Mouse (Mus musculus) MEL (cell line): ENCODE results near the gene Elmod1.

Source experiments
- CTCF ChIP-seq, 3 experiments: IDR thresholded peaks in 2 of 3; conservative IDR thresholded peaks in 1 of 3; 2 replicates each; pipeline ENCODE4 v1.5.1; 2011 to 2012; ENCODE audit warnings: low read length in 3 of 3, low read depth in 2 of 3, mild to moderate bottlenecking in 2 of 3, improper control_type of control experiment in 1 of 3, inconsistent platforms in 1 of 3, mixed read lengths in 1 of 3, moderate library complexity in 1 of 3; ENCODE audit not compliant: control insufficient read depth in 1 of 3, insufficient read depth in 1 of 3, poor library complexity in 1 of 3, severe bottlenecking in 1 of 3
- E2F4 ChIP-seq: IDR thresholded peaks from 2 replicates; pipeline ENCODE4 v1.6.1; 2011; ENCODE audit warnings: low read depth, low read length, improper control_type of control experiment, borderline replicate concordance
- MAFK ChIP-seq: IDR thresholded peaks from 2 replicates; pipeline ENCODE4 v1.6.1; 2011; ENCODE audit warnings: low read depth, mild to moderate bottlenecking, low read length, improper control_type of control experiment, borderline replicate concordance
- MAX ChIP-seq: IDR thresholded peaks from 2 replicates; pipeline ENCODE4 v1.6.1; 2011; ENCODE audit warnings: low read length, improper control_type of control experiment
- MXI1 ChIP-seq: IDR thresholded peaks from 2 replicates; pipeline ENCODE4 v1.6.1; 2011; ENCODE audit warnings: mild to moderate bottlenecking, low read depth, low read length, improper control_type of control experiment
- NELFE ChIP-seq: IDR thresholded peaks from 2 replicates; pipeline ENCODE4 v1.6.1; 2011; ENCODE audit warnings: low read depth, low read length, improper control_type of control experiment
- POLR2A ChIP-seq, 2 experiments: IDR thresholded peaks; 2 replicates each; pipeline ENCODE4 v1.6.1; 2011 to 2012; ENCODE audit warnings: low read length in 2 of 2, mild to moderate bottlenecking in 2 of 2, control low read depth in 1 of 2, improper control_type of control experiment in 1 of 2, low read depth in 1 of 2, moderate library complexity in 1 of 2; ENCODE audit not compliant: control insufficient read depth in 1 of 2, insufficient read depth in 1 of 2, poor library complexity in 1 of 2
- POLR2AphosphoS5 ChIP-seq: IDR thresholded peaks from 2 replicates; pipeline ENCODE4 v1.6.1; 2012; ENCODE audit warnings: low read depth, borderline replicate concordance, mild to moderate bottlenecking, inconsistent platforms, low read length, moderate library complexity, mixed read lengths
- RAD21 ChIP-seq: IDR thresholded peaks from 2 replicates; pipeline ENCODE4 v1.6.1; 2011; ENCODE audit warnings: mild to moderate bottlenecking, low read depth, low read length, improper control_type of control experiment
- RCOR1 ChIP-seq: IDR thresholded peaks from 2 replicates; pipeline ENCODE4 v1.6.1; 2012; ENCODE audit warnings: low read depth, mild to moderate bottlenecking, inconsistent platforms, low read length, improper control_type of control experiment
- TAL1 ChIP-seq: IDR thresholded peaks from 2 replicates; pipeline ENCODE4 v1.6.1; 2012; ENCODE audit warnings: mild to moderate bottlenecking, inconsistent platforms, low read length, moderate library complexity, mixed read lengths
- USF1 ChIP-seq: IDR thresholded peaks from 2 replicates; pipeline ENCODE4 v1.6.1; 2014; ENCODE audit warnings: low read depth, mild to moderate bottlenecking, inconsistent platforms, low read length, improper control_type of control experiment, moderate library complexity
- ZC3H11A ChIP-seq: IDR thresholded peaks from 2 replicates; pipeline ENCODE4 v1.6.1; 2012; ENCODE audit warnings: low read depth, mild to moderate bottlenecking, inconsistent platforms, low read length, improper control_type of control experiment

DNA sequence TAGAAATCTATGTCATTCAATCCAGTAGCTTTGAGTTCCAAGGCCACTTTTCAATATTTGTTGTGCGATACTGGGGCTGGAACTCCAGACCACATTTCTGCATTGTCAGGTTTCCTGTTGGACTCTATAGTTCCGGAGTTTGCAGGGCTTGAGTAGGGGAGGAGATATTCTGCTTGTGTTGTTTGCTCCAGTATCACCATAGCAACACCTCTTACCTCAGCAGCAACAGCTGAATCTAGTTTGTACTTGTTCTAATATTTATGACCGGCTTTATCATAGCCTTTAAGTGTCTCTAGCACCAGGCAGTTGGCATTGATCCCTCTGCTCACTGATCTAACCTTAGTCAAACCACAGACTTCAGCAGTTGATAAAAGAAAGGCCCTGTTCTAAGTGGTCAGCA lies 47.7 kb upstream of the Elmod1 start:
- no peak for TF ChIP-seq TAL1
- TF ChIP-seq CTCF (IDR thresholded peaks at IDR 0.05 in 2 of 3, conservative IDR thresholded peaks at IDR 0.05 in 1 of 3; ENCODE audit: control insufficient read depth in 1 of 3, insufficient read depth in 1 of 3, low read depth in 2 of 3, low read length in 3 of 3, poor library complexity in 1 of 3, severe bottlenecking in 1 of 3): no peak
- no peak for TF ChIP-seq MAX
- no peak for TF ChIP-seq E2F4
- TF ChIP-seq RCOR1: no peak
- TF ChIP-seq USF1: no peak
- TF ChIP-seq POLR2AphosphoS5: no peak
- no peak for TF ChIP-seq RAD21
- no peak for TF ChIP-seq POLR2A (IDR thresholded peaks at IDR 0.05; ENCODE audit: control insufficient read depth in 1 of 2, insufficient read depth in 1 of 2, low read depth in 1 of 2, low read length in 2 of 2, poor library complexity in 1 of 2)
- no peak for TF ChIP-seq MAFK
- no peak for TF ChIP-seq MXI1
- no peak for TF ChIP-seq ZC3H11A
- no peak for TF ChIP-seq NELFE
